Mouse (Mus musculus) bone marrow, adult 2 months (tissue): ENCODE results near the gene Ssu72.

Experiments used
- CTCF ChIP-seq: fragments of 200-500 bp; IDR thresholded peaks from 2 replicates; pipeline ENCODE4 v1.5.1; 2011; ENCODE audit warnings: low read length, control low read depth; ENCODE audit not compliant: control insufficient read depth, insufficient read depth
- POLR2A ChIP-seq: fragments of 200-500 bp; IDR thresholded peaks from 2 replicates; pipeline ENCODE4 v1.6.1; 2011; ENCODE audit warnings: low read depth, mild to moderate bottlenecking, control low read depth, low read length, borderline replicate concordance; ENCODE audit not compliant: control insufficient read depth

DNA sequence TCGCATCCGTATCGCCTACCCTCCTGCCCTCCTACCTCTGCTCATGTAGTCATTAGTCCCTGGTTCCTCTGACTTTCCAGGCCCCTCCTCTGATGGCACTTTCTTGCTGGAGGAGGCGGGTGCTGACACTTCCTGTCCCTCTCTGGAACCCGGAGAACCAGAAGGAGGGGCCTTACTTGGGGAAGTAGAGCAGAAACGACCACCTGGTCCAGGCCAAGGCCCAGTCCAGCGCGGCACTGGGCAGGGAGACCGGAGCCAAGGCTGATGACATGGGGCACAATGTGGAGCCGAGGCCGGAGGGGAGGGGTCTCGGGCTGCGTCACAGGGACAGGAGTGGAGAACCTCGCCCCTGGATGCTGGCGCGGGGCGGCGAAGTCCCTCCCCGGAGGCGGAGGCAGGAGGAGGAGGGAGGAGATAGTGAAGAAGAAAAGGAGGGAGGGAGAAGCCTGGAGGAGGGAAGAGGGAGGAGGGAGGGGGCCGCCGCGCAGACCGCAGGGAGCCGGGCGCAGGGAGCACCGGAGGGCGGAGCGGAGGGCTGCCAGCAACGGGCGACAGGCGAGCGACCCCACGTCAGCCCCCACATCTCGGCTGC is 29.8 kb downstream of the Ssu72 start, which contains the start of gene Tmem240:
- TF ChIP-seq POLR2A, result peak; percentile 63; the same call in 1 of the 2 replicates
- no peak for TF ChIP-seq CTCF
